Mouse (Mus musculus): ENCODE results near the gene Fggy. TPM values are rescaled to one million over a fixed set of nuclear protein-coding genes. Genes with fewer than 3 reads are reported as not detected.

Gene Fggy
- polyA plus RNA-seq, 1 experiment from 2014 or later, result 15.0 TPM

- no peak for ATAC-seq
Measured at GRCm38 (mm10) chr4:95777839-95778238, 220.5 kb downstream of the Fggy start.

GRCm38 (mm10) chr4:95778528-95778927 lies 221.2 kb downstream of the Fggy start:
- Histone ChIP-seq H3K27ac (no peak overlapping the region), H3K27me3 (replicated peaks) (no peaks in the 10 kb centered on the region), H3K4me1 (replicated peaks) (no peaks in the 10 kb centered on the region), H3K4me2 (replicated peaks) (no peak overlapping the region), H3K36me3 (no peaks in the 10 kb centered on the region), H3K4me3 (replicated peaks) (no peak overlapping the region), H3K9me3 (no peaks in the 10 kb centered on the region), H3K9ac (no peak overlapping the region)
- ATAC-seq, result no peak
- 92% methylated on average over 4 of the region's 4 CpGs for WGBS

More at GRCm38 (mm10) chr4:95777839-95778238, 220.5 kb downstream of the Fggy start:
- H3K27ac ChIP-seq, result no peak overlapping the region
- H3K9ac ChIP-seq, result no peak overlapping the region
- no peaks in the 10 kb centered on the region for H3K4me1 ChIP-seq (replicated peaks)
- no peak overlapping the region for H3K4me3 ChIP-seq (replicated peaks)
- 50% methylated on average over 2 of the region's 2 CpGs for WGBS
- no peaks in the 10 kb centered on the region for H3K27me3 ChIP-seq (replicated peaks)
- no peak overlapping the region for H3K4me2 ChIP-seq (replicated peaks)
- H3K36me3 ChIP-seq, result no peaks in the 10 kb centered on the region
- H3K9me3 ChIP-seq, result no peaks in the 10 kb centered on the region

GRCm38 (mm10) chr4:95784146-95784895 lies 227.0 kb downstream of the Fggy start:
- Histone ChIP-seq H3K36me3 (no peaks in the 10 kb centered on the region), H3K9me3 (no peaks in the 10 kb centered on the region), H3K27me3 (replicated peaks) (no peaks in the 10 kb centered on the region), H3K9ac (no peak overlapping the region), H3K4me1 (replicated peaks) (no peaks in the 10 kb centered on the region), H3K4me3 (replicated peaks) (no peak overlapping the region), H3K27ac (no peak overlapping the region), H3K4me2 (replicated peaks) (no peak overlapping the region)
- ATAC-seq, result no peak
- 74% methylated on average over 4 of the region's 4 CpGs for WGBS

GRCm38 (mm10) chr4:95787609-95788008 lies 230.3 kb downstream of the Fggy start:
- ATAC-seq, result no peak
- Histone ChIP-seq H3K4me3 (replicated peaks) (no peak overlapping the region), H3K9me3 (no peaks in the 10 kb centered on the region), H3K9ac (no peak overlapping the region), H3K27ac (0 out of 2 replicates have a peak overlapping the region, but pooled peaks have one; percentile 66), H3K4me2 (replicated peaks) (no peak overlapping the region), H3K4me1 (replicated peaks) (0 out of 2 replicates have a peak, but pooled peaks cover 3% of the 10 kb centered on the region), H3K36me3 (no peaks in the 10 kb centered on the region), H3K27me3 (replicated peaks) (no peaks in the 10 kb centered on the region)
- 34% methylated on average over 2 of the region's 2 CpGs for WGBS

- no peaks in the 10 kb centered on the region for H3K27me3 ChIP-seq (replicated peaks)
- no peak overlapping the region for H3K4me3 ChIP-seq (replicated peaks)
- peaks cover 9% of the 10 kb centered on the region; the same call in 1 of the 2 replicates for H3K4me1 ChIP-seq (replicated peaks)
- no peak overlapping the region for H3K9ac ChIP-seq
- WGBS, result 31% methylated on average over 2 of the region's 2 CpGs
- no peaks in the 10 kb centered on the region for H3K9me3 ChIP-seq
- peak overlapping the region; percentile 66; the same call in 1 of the 2 replicates for H3K27ac ChIP-seq
- H3K36me3 ChIP-seq, result no peaks in the 10 kb centered on the region
- ATAC-seq, result peak; percentile 18; the same call in 1 of the 2 replicates
- H3K4me2 ChIP-seq (replicated peaks), result no peak overlapping the region
Measured at GRCm38 (mm10) chr4:95788867-95789266, 231.6 kb downstream of the Fggy start.

GRCm38 (mm10) chr4:95791913-95792475 lies 234.7 kb downstream of the Fggy start:
- H3K27ac ChIP-seq, result no peak overlapping the region
- H3K9me3 ChIP-seq, result no peaks in the 10 kb centered on the region
- ATAC-seq, result no peak
- no peak overlapping the region for H3K4me2 ChIP-seq (replicated peaks)
- H3K36me3 ChIP-seq, result no peaks in the 10 kb centered on the region
- peaks cover 14% of the 10 kb centered on the region; the same call in 1 of the 2 replicates for H3K4me1 ChIP-seq (replicated peaks)
- H3K27me3 ChIP-seq (replicated peaks), result no peaks in the 10 kb centered on the region
- 47% methylated on average over 3 of the region's 3 CpGs for WGBS
- no peak overlapping the region for H3K9ac ChIP-seq
- H3K4me3 ChIP-seq (replicated peaks), result no peak overlapping the region

GRCm38 (mm10) chr4:95793647-95794328 lies 236.5 kb downstream of the Fggy start:
- Histone ChIP-seq H3K27me3 (replicated peaks) (no peaks in the 10 kb centered on the region), H3K4me2 (replicated peaks) (no peak overlapping the region), H3K9me3 (no peaks in the 10 kb centered on the region), H3K4me3 (replicated peaks) (no peak overlapping the region), H3K36me3 (no peaks in the 10 kb centered on the region), H3K4me1 (replicated peaks) (peaks cover 18% of the 10 kb centered on the region; the same call in 1 of the 2 replicates), H3K27ac (peak overlapping the region; percentile 87), H3K9ac (no peak overlapping the region)
- ATAC-seq, result peak; percentile 94
- WGBS, result 42% methylated on average over 7 of the region's 7 CpGs

- no peak overlapping the region for H3K4me3 ChIP-seq (replicated peaks)
- H3K9me3 ChIP-seq, result no peaks in the 10 kb centered on the region
- no peak overlapping the region for H3K4me2 ChIP-seq (replicated peaks)
- peaks cover 17% of the 10 kb centered on the region; the same call in 1 of the 2 replicates for H3K4me1 ChIP-seq (replicated peaks)
- peak overlapping the region; percentile 87 for H3K27ac ChIP-seq
- H3K27me3 ChIP-seq (replicated peaks), result no peaks in the 10 kb centered on the region
- ATAC-seq, result peak; percentile 40
- no peaks in the 10 kb centered on the region for H3K36me3 ChIP-seq
- WGBS, result 30% methylated on average over 6 of the region's 6 CpGs
- no peak overlapping the region for H3K9ac ChIP-seq
Measured at GRCm38 (mm10) chr4:95794651-95795050, 237.3 kb downstream of the Fggy start.

- no peak overlapping the region for H3K4me3 ChIP-seq (replicated peaks)
Measured at GRCm38 (mm10) chr4:95795283-95795682, 238.0 kb downstream of the Fggy start.

GRCm38 (mm10) chr4:95819650-95820049 lies 262.3 kb downstream of the Fggy start:
- Histone ChIP-seq H3K27ac (no peak overlapping the region), H3K4me1 (replicated peaks) (no peaks in the 10 kb centered on the region), H3K27me3 (replicated peaks) (no peaks in the 10 kb centered on the region), H3K9me3 (no peaks in the 10 kb centered on the region), H3K9ac (no peak overlapping the region), H3K4me2 (replicated peaks) (no peak overlapping the region), H3K36me3 (no peaks in the 10 kb centered on the region), H3K4me3 (replicated peaks) (no peak overlapping the region)
- no peak for ATAC-seq
- WGBS, result 59% methylated on average over 2 of the region's 2 CpGs

More at GRCm38 (mm10) chr4:95795283-95795682, 238.0 kb downstream of the Fggy start:
- Histone ChIP-seq H3K4me2 (replicated peaks) (no peak overlapping the region), H3K27ac (no peak overlapping the region), H3K9ac (no peak overlapping the region), H3K4me1 (replicated peaks) (peaks cover 14% of the 10 kb centered on the region; the same call in 1 of the 2 replicates), H3K27me3 (replicated peaks) (no peaks in the 10 kb centered on the region), H3K9me3 (no peaks in the 10 kb centered on the region), H3K36me3 (no peaks in the 10 kb centered on the region)
- no peak for ATAC-seq
- 46% methylated on average over 2 of the region's 2 CpGs for WGBS

GRCm38 (mm10) chr4:95821906-95822579 lies 264.7 kb downstream of the Fggy start:
- Histone ChIP-seq H3K27me3 (replicated peaks) (no peaks in the 10 kb centered on the region), H3K9me3 (no peaks in the 10 kb centered on the region), H3K4me2 (replicated peaks) (no peak overlapping the region), H3K36me3 (no peaks in the 10 kb centered on the region), H3K4me3 (replicated peaks) (no peak overlapping the region), H3K4me1 (replicated peaks) (no peaks in the 10 kb centered on the region), H3K9ac (no peak overlapping the region), H3K27ac (no peak overlapping the region)
- ATAC-seq, result no peak; the same call in 1 of the 2 replicates
- WGBS, result 66% methylated on average over 3 of the region's 3 CpGs

- no peak overlapping the region for H3K9ac ChIP-seq
- H3K4me3 ChIP-seq (replicated peaks), result no peak overlapping the region
- WGBS, result 86% methylated on average over 4 of the region's 4 CpGs
- no peaks in the 10 kb centered on the region for H3K27me3 ChIP-seq (replicated peaks)
- H3K4me2 ChIP-seq (replicated peaks), result no peak overlapping the region
- ATAC-seq, result no peak
- no peaks in the 10 kb centered on the region for H3K36me3 ChIP-seq
- no peaks in the 10 kb centered on the region; the same call in 1 of the 2 replicates for H3K4me1 ChIP-seq (replicated peaks)
- H3K9me3 ChIP-seq, result no peaks in the 10 kb centered on the region
- H3K27ac ChIP-seq, result no peak overlapping the region
Measured at GRCm38 (mm10) chr4:95828164-95828563, 270.9 kb downstream of the Fggy start.

Measured in intestine, embryonic 15.5 days (tissue).